Comparison of ENCODE assay signal across 24 mouse cellular contexts in genomic region chr5:103799438-103799837, GRCm38 (mm10).
DNase-seq lines count a peak whose midpoint lies in the region; ATAC-seq and TF ChIP-seq lines count a peak whose summit lies in the region.
"Had no signal": no experiment of that assay in that cellular context is flagged by ENCODE, and none has a peak within 500 bp of the region (broad histone marks: within the 10 kb centered on the region; RNA-seq: fewer than 3 reads in every experiment).

No protein-coding gene starts in this region.

- peaks cover 21% of the 10 kb centered on the region for H3K4me1 ChIP-seq in heart, adult 2 months (ENCODE audit: control insufficient read depth, insufficient read depth, low read length)
- peaks cover 29% of the 10 kb centered on the region for H3K4me1 ChIP-seq in heart, embryonic 12.5 days (replicated peaks)
- peaks cover 11% of the 10 kb centered on the region for H3K4me1 ChIP-seq in forebrain, postnatal 0 days (ENCODE audit: insufficient read depth)

- DNase-seq in heart, adult 2 months: no peak
- peak; percentile 52 to 65 for DNase-seq in kidney, postnatal 25 days
- DNase-seq in kidney, adult 9 months: no peak
- DNase-seq in 416B (ENCODE audit: low read depth): peak; percentile 64
- DNase-seq in forebrain, postnatal 0 days: no peak
- DNase-seq in layer of hippocampus, adult 9-11 months: no peak
- DNase-seq: adrenal gland, postnatal 36 days; B cell, adult 2 months; cerebellum, adult 2 months; cerebellum, postnatal 14 days; lung, embryonic 14.5 days; midbrain, embryonic 14.5 days had no signal

- intact Hi-C loops in heart, adult 2 months (cut with DNase I): no loop called here

- peaks cover 22% of the 10 kb centered on the region for H3K36me3 ChIP-seq in heart, adult 2 months (ENCODE audit: control insufficient read depth, insufficient read depth, low read length)
- H3K36me3 ChIP-seq in heart, embryonic 12.5 days: 0 out of 2 replicates have a peak, but pooled peaks cover 2% of the 10 kb centered on the region
- no peaks in the 10 kb centered on the region for H3K36me3 ChIP-seq in forebrain, postnatal 0 days (ENCODE audit: insufficient read depth)
- H3K36me3 ChIP-seq: forebrain, embryonic 15.5 days; hindbrain, embryonic 12.5 days; limb, embryonic 12.5 days; stomach, embryonic 15.5 days had no signal

- H3K27ac ChIP-seq in heart, adult 2 months: peak overlapping the region; percentile 2; the same call in 1 of the 2 replicates
- H3K27ac ChIP-seq in heart, embryonic 12.5 days (ENCODE audit: poor library complexity, severe bottlenecking): no peak overlapping the region
- no peak overlapping the region for H3K27ac ChIP-seq in forebrain, postnatal 0 days (ENCODE audit: low read depth, low read length)
- H3K27ac ChIP-seq: forebrain, embryonic 15.5 days; hindbrain, embryonic 12.5 days; hindbrain, postnatal 0 days; left cerebral cortex, adult 2 months; limb, embryonic 12.5 days; liver, embryonic 15.5 days; macrophage; stomach, embryonic 15.5 days had no signal

- no peak for ATAC-seq in heart, embryonic 12.5 days (ENCODE audit: insufficient number of reproducible peaks, low FRiP score)
- peak; percentile 23 to 24; a peak in 2 of 4 replicates for ATAC-seq in hematopoietic stem cell, adult 5-6 weeks (replicated peaks in 1 of 2; ENCODE audit: insufficient read depth in 1 of 2, low FRiP score in 2 of 2, low TSS enrichment in 1 of 2, low read depth in 1 of 2, poor library complexity in 2 of 2, severe bottlenecking in 2 of 2)
- no peak for ATAC-seq in forebrain, postnatal 0 days
- ATAC-seq: forebrain, embryonic 15.5 days; hindbrain, postnatal 0 days; intestine, embryonic 16.5 days had no signal

- H3K4me2 ChIP-seq in heart, embryonic 12.5 days: no peak overlapping the region
- no peak overlapping the region for H3K4me2 ChIP-seq in forebrain, postnatal 0 days (ENCODE audit: low read depth)
- H3K4me2 ChIP-seq: forebrain, embryonic 15.5 days; heart, embryonic 11.5 days; hindbrain, embryonic 12.5 days; limb, embryonic 12.5 days; liver, embryonic 15.5 days; lung, embryonic 14.5 days; stomach, embryonic 15.5 days had no signal

- 36% methylated on average over 3 of the region's 3 CpGs for WGBS in heart, adult 2 months
- 70% methylated on average over 3 of the region's 3 CpGs for WGBS in heart, embryonic 12.5 days
- WGBS in forebrain, postnatal 0 days: 75% methylated on average over 3 of the region's 3 CpGs

- no peak for TF ChIP-seq CTCF in heart, adult 2 months (IDR thresholded peaks at IDR 0.05)
- no peak for TF ChIP-seq CTCF in forebrain, postnatal 0 days (IDR thresholded peaks at IDR 0.05; ENCODE audit: low read depth)

- TF ChIP-seq EP300 in heart, adult 2 months (IDR thresholded peaks at IDR 0.05; ENCODE audit: insufficient read depth, low read depth, low read length): 0 out of 2 replicates have a peak, but pooled peaks have one; percentile 22

- H3K9ac ChIP-seq in heart, adult 2 months (ENCODE audit: low read depth, low read length): 0 out of 2 replicates have a peak overlapping the region, but pooled peaks have one; percentile 47
- no peak overlapping the region for H3K9ac ChIP-seq in heart, embryonic 12.5 days
- no peak overlapping the region for H3K9ac ChIP-seq in forebrain, postnatal 0 days
- H3K9ac ChIP-seq: forebrain, embryonic 15.5 days; hindbrain, embryonic 12.5 days; limb, embryonic 12.5 days; liver, embryonic 15.5 days; lung, embryonic 14.5 days; stomach, embryonic 15.5 days had no signal

- H3K27me3 ChIP-seq in heart, adult 2 months (ENCODE audit: control insufficient read depth, insufficient read depth, low read length): no peaks in the 10 kb centered on the region
- H3K27me3 ChIP-seq in heart, embryonic 12.5 days (replicated peaks): no peaks in the 10 kb centered on the region
- H3K27me3 ChIP-seq in forebrain, postnatal 0 days (ENCODE audit: insufficient read depth, low read length): no peaks in the 10 kb centered on the region
- H3K27me3 ChIP-seq: forebrain, embryonic 15.5 days; hindbrain, embryonic 12.5 days; limb, embryonic 12.5 days; liver, embryonic 15.5 days; stomach, embryonic 15.5 days had no signal

- TF ChIP-seq POLR2A in heart, adult 2 months (IDR thresholded peaks at IDR 0.05; ENCODE audit: insufficient read depth, low read depth, low read length): no peak

- H3K4me3 ChIP-seq in heart, adult 2 months: no peak overlapping the region
- no peak overlapping the region for H3K4me3 ChIP-seq in heart, embryonic 12.5 days
- H3K4me3 ChIP-seq in forebrain, postnatal 0 days (ENCODE audit: low read depth, low read length): no peak overlapping the region
- H3K4me3 ChIP-seq: forebrain, embryonic 15.5 days; hindbrain, embryonic 12.5 days; left cerebral cortex, adult 2 months; limb, embryonic 12.5 days; liver, embryonic 15.5 days; stomach, embryonic 15.5 days had no signal

- peaks cover 7% of the 10 kb centered on the region for H3K79me2 ChIP-seq in heart, adult 2 months (replicated peaks; ENCODE audit: control insufficient read depth, insufficient read depth, low read length)

- no peaks in the 10 kb centered on the region for H3K9me3 ChIP-seq in heart, embryonic 12.5 days (replicated peaks)
- no peaks in the 10 kb centered on the region for H3K9me3 ChIP-seq in forebrain, postnatal 0 days (ENCODE audit: low read length)
- H3K9me3 ChIP-seq: forebrain, embryonic 15.5 days; hindbrain, embryonic 12.5 days; limb, embryonic 12.5 days; liver, embryonic 15.5 days; stomach, embryonic 15.5 days had no signal

Comparison
In these comparisons a context has a peak if more than half of its experiments do, and no peak if none do; other contexts are left out.
1. DNase-seq: peak in kidney, postnatal 25 days (2 of 2) and 416B (single experiment); none in heart, adult 2 months (0 of 2), kidney, adult 9 months (single experiment), forebrain, postnatal 0 days (single experiment) and layer of hippocampus, adult 9-11 months (single experiment).
2. ATAC-seq: peak in hematopoietic stem cell, adult 5-6 weeks (2 of 2); none in heart, embryonic 12.5 days (single experiment) and forebrain, postnatal 0 days (single experiment).